Mouse (Mus musculus) frontal cortex, adult 2 months (tissue): ENCODE measurements around the gene Auts2. TPM values are rescaled to one million over a fixed set of nuclear protein-coding genes. Genes with fewer than 3 reads are reported as not detected.

ENCODE experiments used
- DNase-seq, 2 experiments: peaks; one replicate each; pipeline ENCODE4 v3.0.0; 2022; ENCODE audit warnings: low spot score in 1 of 2; ENCODE audit errors: extremely low spot score in 1 of 2
- polyA plus RNA-seq: library from polyadenylated mRNA; depleted of rRNA; stranded (reverse); fragments of >200 nt; gene quantifications from 2 replicates; pipeline ENCODE4 v1.2.3, GENCODE M21; 2012

Gene Auts2
- polyA plus RNA-seq, 1 experiment = 45.1 TPM

GRCm38 (mm10) chr5:132332521-132332920 is 210.6 kb downstream of the Auts2 start:
- DNase-seq = no peak

GRCm38 (mm10) chr5:132329171-132329936 is 213.8 kb downstream of the Auts2 start:
- DNase-seq = no peak

- DNase-seq = no peak
Measured at GRCm38 (mm10) chr5:132324246-132324883, 218.8 kb downstream of the Auts2 start.

- DNase-seq = no peak
Measured at GRCm38 (mm10) chr5:132323608-132324007, 219.5 kb downstream of the Auts2 start.

GRCm38 (mm10) chr5:132322971-132323370 is 220.2 kb downstream of the Auts2 start:
- no peak for DNase-seq

GRCm38 (mm10) chr5:132318026-132318765 is 224.9 kb downstream of the Auts2 start:
- DNase-seq = no peak

GRCm38 (mm10) chr5:132316897-132317296 is 226.2 kb downstream of the Auts2 start:
- DNase-seq = no peak

GRCm38 (mm10) chr5:132314300-132314699 is 228.8 kb downstream of the Auts2 start:
- DNase-seq = no peak

GRCm38 (mm10) chr5:132307000-132307399 is 236.1 kb downstream of the Auts2 start:
- peak in 1 of 2 experiments; percentile 47 for DNase-seq

GRCm38 (mm10) chr5:132305354-132305934 is 237.7 kb downstream of the Auts2 start:
- no peak for DNase-seq

GRCm38 (mm10) chr5:132302778-132303177 is 240.4 kb downstream of the Auts2 start:
- DNase-seq = no peak

GRCm38 (mm10) chr5:132300794-132301193 is 242.3 kb downstream of the Auts2 start:
- no peak for DNase-seq

GRCm38 (mm10) chr5:132299716-132300115 is 243.4 kb downstream of the Auts2 start:
- peak in 1 of 2 experiments; percentile 73 for DNase-seq

GRCm38 (mm10) chr5:132298996-132299395 is 244.1 kb downstream of the Auts2 start:
- no peak for DNase-seq

- no peak for DNase-seq
Measured at GRCm38 (mm10) chr5:132297309-132297708, 245.8 kb downstream of the Auts2 start.

- DNase-seq = no peak
Measured at GRCm38 (mm10) chr5:132294469-132294868, 248.7 kb downstream of the Auts2 start.

- no peak for DNase-seq
Measured at GRCm38 (mm10) chr5:132292932-132293331, 250.2 kb downstream of the Auts2 start.

- DNase-seq = peak in 1 of 2 experiments; percentile 28
Measured at GRCm38 (mm10) chr5:132290606-132291535, 252.3 kb downstream of the Auts2 start.

GRCm38 (mm10) chr5:132283741-132284140 is 259.4 kb downstream of the Auts2 start:
- DNase-seq = no peak
